Mouse (Mus musculus) embryonic fibroblast, embryonic 13.5 days (primary cell): ENCODE data around the gene Kmt2d.

Experiments
- CTCF ChIP-seq: IDR thresholded peaks from 2 replicates; pipeline ENCODE4 v1.5.1; 2011; ENCODE audit warnings: mild to moderate bottlenecking, control low read depth, low read length, moderate library complexity, borderline replicate concordance; ENCODE audit not compliant: insufficient read depth
- POLR2A ChIP-seq: IDR thresholded peaks from 2 replicates; pipeline ENCODE4 v1.6.1; 2011; ENCODE audit warnings: low read depth, mild to moderate bottlenecking, control low read depth, low read length, moderate library complexity

DNA sequence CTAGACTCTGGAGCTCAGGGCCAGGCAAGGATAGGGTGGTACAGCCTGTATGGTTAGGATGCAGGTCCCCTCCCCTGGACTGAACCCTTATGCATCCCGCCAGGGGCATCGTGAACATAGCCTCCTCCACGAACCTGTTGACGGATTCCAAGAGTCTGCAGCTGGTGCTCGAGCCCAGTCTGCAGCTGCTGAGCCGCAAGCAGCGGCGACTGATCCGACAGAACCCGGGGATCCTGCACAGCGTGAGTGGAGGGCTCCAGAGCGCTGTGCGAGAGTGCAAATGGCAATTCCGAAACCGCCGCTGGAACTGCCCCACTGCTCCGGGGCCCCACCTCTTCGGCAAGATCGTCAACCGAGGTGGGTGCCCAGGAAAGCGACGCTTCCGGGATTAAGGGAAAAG, 80.2 kb downstream of the Kmt2d start:
- TF ChIP-seq CTCF (no peak), POLR2A (no peak)
